ENCODE assay signal across 17 mouse cellular contexts in genomic region chr2:30733853-30734252, GRCm38 (mm10).
A peak's percentile ranks its signal among the peaks of the same experiment; 100 is the strongest.
DNase-seq lines count a peak whose midpoint lies in the region; ATAC-seq and TF ChIP-seq lines count a peak whose summit lies in the region.
"Had no signal": no experiment of that assay in that cellular context is flagged by ENCODE, and none has a peak within 500 bp of the region (broad histone marks: within the 10 kb centered on the region; RNA-seq: fewer than 3 reads in every experiment).

No protein-coding gene starts in this region.

- no peaks in the 10 kb centered on the region for H3K9me3 ChIP-seq in heart, embryonic 10.5 days
- no peaks in the 10 kb centered on the region for H3K9me3 ChIP-seq in midbrain, embryonic 11.5 days (ENCODE audit: control insufficient read depth, low read length)
- no peaks in the 10 kb centered on the region for H3K9me3 ChIP-seq in midbrain, embryonic 16.5 days (replicated peaks; ENCODE audit: control insufficient read depth, low read length, poor library complexity, severe bottlenecking)
- H3K9me3 ChIP-seq in hindbrain, embryonic 13.5 days, result no peaks in the 10 kb centered on the region
- H3K9me3 ChIP-seq in stomach, postnatal 0 days (ENCODE audit: control insufficient read depth, low read length), result no peaks in the 10 kb centered on the region
- H3K9me3 ChIP-seq: embryonic facial prominence, embryonic 15.5 days; limb, embryonic 13.5 days; midbrain, embryonic 12.5 days had no signal

- H3K9ac ChIP-seq in midbrain, embryonic 11.5 days (ENCODE audit: low read length), result no peak overlapping the region
- H3K9ac ChIP-seq in midbrain, embryonic 16.5 days (ENCODE audit: low read depth, low read length), result no peak overlapping the region
- H3K9ac ChIP-seq in hindbrain, embryonic 13.5 days, result 0 out of 2 replicates have a peak overlapping the region, but pooled peaks have one; percentile 43
- no peak overlapping the region for H3K9ac ChIP-seq in stomach, postnatal 0 days (ENCODE audit: low read length)
- H3K9ac ChIP-seq: embryonic facial prominence, embryonic 15.5 days; limb, embryonic 13.5 days; midbrain, embryonic 12.5 days had no signal

- intact Hi-C loops in heart, postnatal 10 days (cut with DNase I), result no loop called here

- no peak for DNase-seq in heart, embryonic 10.5 days (ENCODE audit: low spot score)
- no peak for DNase-seq in heart, postnatal 10 days
- no peak for DNase-seq in midbrain, embryonic 11.5 days (ENCODE audit: low spot score, missing footprints)
- DNase-seq in thymus, postnatal 14 days, result peak; percentile 51
- no peak for DNase-seq in left cerebral cortex, adult 9 months (ENCODE audit: low spot score in 2 of 2)
- no peak for DNase-seq in stomach, postnatal 0 days (ENCODE audit: low spot score)
- DNase-seq: cerebellum, postnatal 10 days; heart, adult 11 months; heart, postnatal 14 days; kidney, adult 9 months; layer of hippocampus, postnatal 36 days; right cerebral cortex, postnatal 14 days had no signal

- H3K4me1 ChIP-seq in heart, embryonic 10.5 days, result peaks cover 28% of the 10 kb centered on the region
- H3K4me1 ChIP-seq in midbrain, embryonic 11.5 days (ENCODE audit: control insufficient read depth, insufficient read depth, low read length), result peaks cover 10% of the 10 kb centered on the region; the same call in 1 of the 2 replicates
- H3K4me1 ChIP-seq in midbrain, embryonic 16.5 days (ENCODE audit: control insufficient read depth, insufficient read depth, low read length), result 0 out of 2 replicates have a peak, but pooled peaks cover 2% of the 10 kb centered on the region
- H3K4me1 ChIP-seq in hindbrain, embryonic 13.5 days (replicated peaks), result peaks cover 39% of the 10 kb centered on the region
- no peaks in the 10 kb centered on the region for H3K4me1 ChIP-seq in stomach, postnatal 0 days (replicated peaks; ENCODE audit: control insufficient read depth, insufficient read depth)

- WGBS in heart, embryonic 10.5 days, result 18% methylated on average over 6 of the region's 6 CpGs
- 28% methylated on average over 6 of the region's 6 CpGs for WGBS in midbrain, embryonic 11.5 days
- WGBS in midbrain, embryonic 16.5 days, result 21% methylated on average over 6 of the region's 6 CpGs
- 31% methylated on average over 6 of the region's 6 CpGs for WGBS in hindbrain, embryonic 13.5 days
- WGBS in stomach, postnatal 0 days, result 33% methylated on average over 6 of the region's 6 CpGs

- no peak overlapping the region for H3K4me3 ChIP-seq in heart, embryonic 10.5 days
- no peak overlapping the region for H3K4me3 ChIP-seq in midbrain, embryonic 11.5 days (ENCODE audit: low read depth, low read length)
- H3K4me3 ChIP-seq in midbrain, embryonic 16.5 days (ENCODE audit: low read depth, low read length), result no peak overlapping the region
- H3K4me3 ChIP-seq in hindbrain, embryonic 13.5 days, result no peak overlapping the region
- no peak overlapping the region for H3K4me3 ChIP-seq in stomach, postnatal 0 days (ENCODE audit: low read depth, low read length)
- H3K4me3 ChIP-seq: embryonic facial prominence, embryonic 15.5 days; limb, embryonic 13.5 days; midbrain, embryonic 12.5 days had no signal

- H3K4me2 ChIP-seq in midbrain, embryonic 11.5 days, result no peak overlapping the region
- H3K4me2 ChIP-seq in midbrain, embryonic 16.5 days (ENCODE audit: low read length), result no peak overlapping the region
- no peak overlapping the region for H3K4me2 ChIP-seq in hindbrain, embryonic 13.5 days
- H3K4me2 ChIP-seq in stomach, postnatal 0 days (replicated peaks; ENCODE audit: low read depth), result no peak overlapping the region
- H3K4me2 ChIP-seq: embryonic facial prominence, embryonic 15.5 days; limb, embryonic 13.5 days; midbrain, embryonic 12.5 days had no signal

- H3K36me3 ChIP-seq in heart, embryonic 10.5 days, result no peaks in the 10 kb centered on the region
- H3K36me3 ChIP-seq in midbrain, embryonic 11.5 days (ENCODE audit: control insufficient read depth, insufficient read depth, low read length), result no peaks in the 10 kb centered on the region
- H3K36me3 ChIP-seq in midbrain, embryonic 16.5 days (ENCODE audit: control insufficient read depth, insufficient read depth, low read length), result no peaks in the 10 kb centered on the region
- H3K36me3 ChIP-seq in hindbrain, embryonic 13.5 days, result no peaks in the 10 kb centered on the region
- H3K36me3 ChIP-seq in stomach, postnatal 0 days (ENCODE audit: control insufficient read depth, insufficient read depth, low read length), result no peaks in the 10 kb centered on the region
- H3K36me3 ChIP-seq: embryonic facial prominence, embryonic 15.5 days; limb, embryonic 13.5 days; midbrain, embryonic 12.5 days had no signal

- TF ChIP-seq CTCF in stomach, postnatal 0 days (IDR thresholded peaks at IDR 0.05; ENCODE audit: low read depth), result no peak

- no peaks in the 10 kb centered on the region for H3K27me3 ChIP-seq in heart, embryonic 10.5 days (ENCODE audit: insufficient read depth, poor library complexity, severe bottlenecking)
- H3K27me3 ChIP-seq in midbrain, embryonic 11.5 days (ENCODE audit: control insufficient read depth, insufficient read depth, low read length), result no peaks in the 10 kb centered on the region
- no peaks in the 10 kb centered on the region for H3K27me3 ChIP-seq in midbrain, embryonic 16.5 days (ENCODE audit: control insufficient read depth, insufficient read depth, low read depth, low read length)
- no peaks in the 10 kb centered on the region for H3K27me3 ChIP-seq in hindbrain, embryonic 13.5 days
- no peaks in the 10 kb centered on the region for H3K27me3 ChIP-seq in stomach, postnatal 0 days (ENCODE audit: control insufficient read depth, insufficient read depth, low read length)
- H3K27me3 ChIP-seq: embryonic facial prominence, embryonic 15.5 days; limb, embryonic 13.5 days; midbrain, embryonic 12.5 days had no signal

- no peak for TF ChIP-seq EP300 in stomach, postnatal 0 days (optimal IDR thresholded peaks at IDR 0.05)

- peak; percentile 50 for ATAC-seq in midbrain, embryonic 11.5 days (ENCODE audit: low FRiP score)
- ATAC-seq in midbrain, embryonic 16.5 days, result no peak
- ATAC-seq in hindbrain, embryonic 13.5 days (ENCODE audit: low FRiP score), result no peak
- no peak; the same call in 1 of the 2 replicates for ATAC-seq in stomach, postnatal 0 days (ENCODE audit: low FRiP score, low TSS enrichment)

- peak overlapping the region; percentile 13 for H3K27ac ChIP-seq in heart, embryonic 10.5 days
- H3K27ac ChIP-seq in midbrain, embryonic 11.5 days (ENCODE audit: low read depth, low read length), result no peak overlapping the region
- H3K27ac ChIP-seq in midbrain, embryonic 16.5 days (ENCODE audit: low read length), result no peak overlapping the region
- H3K27ac ChIP-seq in hindbrain, embryonic 13.5 days, result 0 out of 2 replicates have a peak overlapping the region, but pooled peaks have one; percentile 52
- H3K27ac ChIP-seq in stomach, postnatal 0 days (replicated peaks), result no peak overlapping the region
- H3K27ac ChIP-seq: embryonic facial prominence, embryonic 15.5 days; limb, embryonic 13.5 days; midbrain, embryonic 12.5 days had no signal

Comparison
In these comparisons a context has a peak if more than half of its experiments do, and no peak if none do; other contexts are left out.
1. H3K27ac ChIP-seq: peak in heart, embryonic 10.5 days (single experiment) and hindbrain, embryonic 13.5 days (single experiment); none in midbrain, embryonic 11.5 days (single experiment), midbrain, embryonic 16.5 days (single experiment) and stomach, postnatal 0 days (single experiment).